ENCODE assay signal across 8 mouse cellular contexts in the genomic region with DNA sequence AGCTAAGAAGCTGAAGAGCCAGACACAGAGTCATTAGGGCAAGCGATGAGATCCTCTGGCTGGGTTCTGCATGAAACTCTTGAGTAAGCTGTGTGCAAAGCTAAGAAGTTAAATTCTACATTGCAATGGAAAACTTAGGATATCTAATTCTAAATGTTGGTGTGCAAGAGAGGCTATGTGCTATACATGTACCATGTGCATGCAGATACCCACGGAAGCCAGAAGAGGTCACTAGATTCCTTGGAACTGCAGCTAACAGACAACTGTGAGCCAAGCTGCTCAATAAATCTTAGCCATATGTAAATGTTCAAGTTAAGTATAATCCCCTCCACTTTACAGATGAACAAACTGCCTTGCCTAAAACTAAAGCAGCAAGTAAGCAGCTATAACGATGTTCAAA. TPM values are rescaled to one million over a fixed set of nuclear protein-coding genes. Genes with fewer than 3 reads are reported as not detected.
DNase-seq lines count a peak whose midpoint lies in the region; ATAC-seq lines count a peak whose summit lies in the region.

No protein-coding gene starts in this region.

- DNase-seq in adrenal gland, adult 2 months = peak; percentile 25
- DNase-seq in adrenal gland, postnatal 4 days (ENCODE audit: low spot score in 2 of 2) = no peak
- DNase-seq in liver = peak; percentile 11
- peak; percentile 20 for DNase-seq in c-Kit-positive CD71-negative TER-119-negative erythroid progenitor cells, embryonic 14.5 days (ENCODE audit: low read depth)
- peak; percentile 16 to 37 for DNase-seq in kidney, adult 8-10 months
- DNase-seq in retina, adult 2 months (ENCODE audit: low read depth, low spot score) = peak; percentile 42

- H3K4me2 ChIP-seq in liver, embryonic 12.5 days = no peak overlapping the region
- H3K4me2 ChIP-seq in neural tube, embryonic 15.5 days = no peak overlapping the region

- no peak overlapping the region for H3K4me3 ChIP-seq in liver, embryonic 12.5 days
- no peak overlapping the region for H3K4me3 ChIP-seq in neural tube, embryonic 15.5 days (replicated peaks)

- H3K27me3 ChIP-seq in liver, embryonic 12.5 days (replicated peaks) = no peaks in the 10 kb centered on the region
- no peaks in the 10 kb centered on the region for H3K27me3 ChIP-seq in neural tube, embryonic 15.5 days (replicated peaks)

- WGBS in liver, embryonic 12.5 days (ENCODE audit: insufficient replicate concordance) = 48% methylated on average over 3 of the region's 3 CpGs
- WGBS in neural tube, embryonic 15.5 days = 60% methylated on average over 3 of the region's 3 CpGs

- ATAC-seq in liver, embryonic 12.5 days = no peak
- no peak for ATAC-seq in neural tube, embryonic 15.5 days (ENCODE audit: low FRiP score)

- H3K9me3 ChIP-seq in liver, embryonic 12.5 days (replicated peaks) = no peaks in the 10 kb centered on the region
- no peaks in the 10 kb centered on the region for H3K9me3 ChIP-seq in neural tube, embryonic 15.5 days (replicated peaks)

- H3K4me1 ChIP-seq in liver, embryonic 12.5 days = no peaks in the 10 kb centered on the region
- no peaks in the 10 kb centered on the region for H3K4me1 ChIP-seq in neural tube, embryonic 15.5 days

- H3K27ac ChIP-seq in liver, embryonic 12.5 days = no peak overlapping the region
- H3K27ac ChIP-seq in neural tube, embryonic 15.5 days (replicated peaks) = no peak overlapping the region

- H3K9ac ChIP-seq in liver, embryonic 12.5 days = no peak overlapping the region
- H3K9ac ChIP-seq in neural tube, embryonic 15.5 days (replicated peaks) = no peak overlapping the region

- no peaks in the 10 kb centered on the region for H3K36me3 ChIP-seq in liver, embryonic 12.5 days
- H3K36me3 ChIP-seq in neural tube, embryonic 15.5 days = peaks cover 9% of the 10 kb centered on the region; the same call in 1 of the 2 replicates

RNA-seq across cellular contexts. Expression of a gene that starts 22.5 kb away (rescaled TPM):
- total RNA-seq in adrenal gland, adult 2 months (2021) = under 1 TPM; 0.62 to 0.92 TPM
- polyA plus RNA-seq in adrenal gland, adult 2 months (2012; rRNA removed) = 0.07 and 0.49 TPM in 2 replicates
- 1 to 10 TPM; 1.7 to 2.0 TPM for total RNA-seq in adrenal gland, postnatal 4 days (2021)
- polyA plus RNA-seq in liver, embryonic 12.5 days (2016; fragmentation: Nextera tagmentation; extraction: Ambion mirVana) = 0.13 and 0.33 TPM in 2 replicates
- 2.0 and 2.3 TPM in 2 replicates for polyA plus RNA-seq in neural tube, embryonic 15.5 days (2015; fragmentation: Nextera tagmentation; extraction: Ambion mirVana)

Comparison
In these comparisons a context has a peak if more than half of its experiments do, and no peak if none do; other contexts are left out.
1. DNase-seq: peak in adrenal gland, adult 2 months (single experiment), liver (single experiment), c-Kit-positive CD71-negative TER-119-negative erythroid progenitor cells, embryonic 14.5 days (single experiment), kidney, adult 8-10 months (2 of 2) and retina, adult 2 months (single experiment); none in adrenal gland, postnatal 4 days (0 of 2).